Mouse (Mus musculus): Measurements from ENCODE around the gene Tpst2.

DNA sequence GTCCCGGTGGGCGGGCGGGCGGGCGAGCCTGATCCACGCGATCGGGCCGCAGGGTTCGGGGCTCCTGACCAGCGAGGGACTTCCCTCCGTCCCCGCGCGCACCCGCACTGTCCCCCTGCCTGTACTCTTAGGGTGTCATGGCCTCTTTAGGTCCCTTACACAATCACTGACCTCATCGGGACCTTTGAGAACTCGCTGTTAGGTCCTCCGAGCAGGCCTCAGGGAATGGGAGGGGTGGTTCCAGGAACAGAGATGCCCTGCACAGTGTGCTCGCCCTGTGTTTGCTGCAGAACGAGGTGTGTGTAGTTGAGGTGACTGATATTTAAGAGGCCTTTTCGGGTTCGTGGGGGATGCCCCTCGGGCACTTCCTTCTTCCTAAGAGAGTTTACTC, 66.7 kb downstream of the Tpst2 start:
- TF ChIP-seq CTCF (IDR thresholded peaks at IDR 0.05; ENCODE audit: low read depth, low read length) (no peak), POLR2A (IDR thresholded peaks at IDR 0.05; ENCODE audit: extremely low read depth, insufficient read depth, low read length) (no peak)

All from liver, adult 2 months (tissue).